Comparison of ENCODE assay signal across 14 mouse cellular contexts in genomic region chr11:120163207-120163606, GRCm38 (mm10). TPM values are rescaled to one million over a fixed set of nuclear protein-coding genes. Genes with fewer than 3 reads are reported as not detected.
DNase-seq lines count a peak whose midpoint lies in the region; ATAC-seq and TF ChIP-seq lines count a peak whose summit lies in the region.
"Had no signal": no experiment of that assay in that cellular context is flagged by ENCODE, and none has a peak within 500 bp of the region (broad histone marks: within the 10 kb centered on the region; RNA-seq: fewer than 3 reads in every experiment).

No protein-coding gene starts in this region.

- no peaks in the 10 kb centered on the region for H3K36me3 ChIP-seq in heart, adult 2 months (ENCODE audit: control insufficient read depth, insufficient read depth, low read length)
- no peaks in the 10 kb centered on the region for H3K36me3 ChIP-seq in lung, embryonic 14.5 days (ENCODE audit: insufficient read depth)
- H3K36me3 ChIP-seq in E14TG2a.4 (ENCODE audit: insufficient read depth, low read length): no peaks in the 10 kb centered on the region
- H3K36me3 ChIP-seq: midbrain, embryonic 13.5 days; neural tube, embryonic 13.5 days; stomach, embryonic 15.5 days had no signal

- H3K4me2 ChIP-seq in lung, embryonic 14.5 days: no peak overlapping the region
- H3K4me2 ChIP-seq: midbrain, embryonic 13.5 days; neural tube, embryonic 13.5 days; stomach, embryonic 15.5 days had no signal

- WGBS in heart, adult 2 months: 98% methylated on average over 3 of the region's 3 CpGs
- 88% methylated on average over 3 of the region's 3 CpGs for WGBS in lung, embryonic 14.5 days

- no peaks in the 10 kb centered on the region for H3K79me2 ChIP-seq in heart, adult 2 months (replicated peaks; ENCODE audit: control insufficient read depth, insufficient read depth, low read length)

- TF ChIP-seq EP300 in heart, adult 2 months (IDR thresholded peaks at IDR 0.05; ENCODE audit: insufficient read depth, low read depth, low read length): no peak

- no peaks in the 10 kb centered on the region for H3K27me3 ChIP-seq in heart, adult 2 months (ENCODE audit: control insufficient read depth, insufficient read depth, low read length)
- no peaks in the 10 kb centered on the region for H3K27me3 ChIP-seq in lung, embryonic 14.5 days (ENCODE audit: insufficient read depth, low read length)
- H3K27me3 ChIP-seq in E14TG2a.4 (ENCODE audit: insufficient read depth, low read length): no peaks in the 10 kb centered on the region
- H3K27me3 ChIP-seq: midbrain, embryonic 13.5 days; neural tube, embryonic 13.5 days; stomach, embryonic 15.5 days had no signal

- no peaks in the 10 kb centered on the region for H3K9me3 ChIP-seq in lung, embryonic 14.5 days (ENCODE audit: low read depth, low read length)
- H3K9me3 ChIP-seq in E14TG2a.4 (ENCODE audit: low read length): no peaks in the 10 kb centered on the region
- H3K9me3 ChIP-seq: midbrain, embryonic 13.5 days; neural tube, embryonic 13.5 days; stomach, embryonic 15.5 days had no signal

- H3K4me3 ChIP-seq in heart, adult 2 months: no peak overlapping the region
- H3K4me3 ChIP-seq in lung, embryonic 14.5 days (ENCODE audit: low read depth, low read length): no peak overlapping the region
- no peak overlapping the region for H3K4me3 ChIP-seq in E14TG2a.4 (replicated peaks; ENCODE audit: low read length)
- H3K4me3 ChIP-seq: midbrain, embryonic 13.5 days; neural tube, embryonic 13.5 days; stomach, embryonic 15.5 days had no signal

- ATAC-seq in lung, embryonic 14.5 days (ENCODE audit: insufficient read depth): no peak
- ATAC-seq in granulocyte monocyte progenitor cell, adult 5-6 weeks (replicated peaks; ENCODE audit: poor library complexity, severe bottlenecking): peak; percentile 49
- ATAC-seq: activated CD4-positive, CD25-positive, alpha-beta regulatory T cell, adult 4 months; midbrain, embryonic 13.5 days had no signal

- TF ChIP-seq CTCF in heart, adult 2 months (IDR thresholded peaks at IDR 0.05): peak; percentile 44
- peak; percentile 54 for TF ChIP-seq CTCF in lung, embryonic 14.5 days (IDR thresholded peaks at IDR 0.05; ENCODE audit: low read depth)
- peak; percentile 70 for TF ChIP-seq CTCF in E14TG2a.4 (conservative IDR thresholded peaks at IDR 0.05; ENCODE audit: low read length)

- no peak overlapping the region for H3K9ac ChIP-seq in heart, adult 2 months (ENCODE audit: low read depth, low read length)
- no peak overlapping the region for H3K9ac ChIP-seq in lung, embryonic 14.5 days
- H3K9ac ChIP-seq: midbrain, embryonic 13.5 days; neural tube, embryonic 13.5 days; stomach, embryonic 15.5 days had no signal

- H3K4me1 ChIP-seq in heart, adult 2 months (ENCODE audit: control insufficient read depth, insufficient read depth, low read length): peaks cover 7% of the 10 kb centered on the region
- peaks cover 5% of the 10 kb centered on the region; the same call in 1 of the 2 replicates for H3K4me1 ChIP-seq in lung, embryonic 14.5 days (ENCODE audit: insufficient read depth)
- H3K4me1 ChIP-seq in E14TG2a.4 (replicated peaks; ENCODE audit: low read depth, low read length): peaks cover 86% of the 10 kb centered on the region

- no peak for TF ChIP-seq POLR2A in heart, adult 2 months (IDR thresholded peaks at IDR 0.05; ENCODE audit: insufficient read depth, low read depth, low read length)

- no peak for DNase-seq in heart, adult 2 months
- DNase-seq in heart, postnatal 10 days: no peak
- no peak for DNase-seq in lung, embryonic 14.5 days
- DNase-seq in lung, postnatal 25 days (ENCODE audit: low spot score): no peak
- DNase-seq in ovary, postnatal 10 days (ENCODE audit: low spot score): no peak
- no peak for DNase-seq in right cerebral cortex, postnatal 25 days
- DNase-seq: cerebellum, postnatal 25 days; lung, adult 18-20 months had no signal

- H3K27ac ChIP-seq in heart, adult 2 months: no peak overlapping the region
- H3K27ac ChIP-seq in lung, embryonic 14.5 days (ENCODE audit: low read depth): no peak overlapping the region
- H3K27ac ChIP-seq: midbrain, embryonic 13.5 days; neural tube, embryonic 13.5 days had no signal

- intact Hi-C loops in heart, adult 2 months (cut with DNase I): no loop called here
- intact Hi-C loops in heart, postnatal 10 days (cut with DNase I): loop anchor here (5.0 kb wide), 1 partner anchor 144 kb away; no protein-coding TSS in a partner anchor

RNA-seq across cellular contexts. Expression of gene Slc38a10, which starts 12.1 kb away (rescaled TPM):
- total RNA-seq in heart, adult 2 months (2021): 10 to 100 TPM; 83.1 to 89.6 TPM
- 84.5 and 128 TPM in 2 replicates for polyA plus RNA-seq in heart, adult 2 months (2012; rRNA removed)
- total RNA-seq in heart, postnatal 10 days (2021): 100 to 1,000 TPM; 104 to 116 TPM
- 77.2 and 83.9 TPM in 2 replicates for polyA plus RNA-seq in lung, embryonic 14.5 days (2014; fragmentation: Nextera tagmentation; extraction: Ambion mirVana)
- total RNA-seq in granulocyte monocyte progenitor cell, adult 5-6 weeks (2014; fragmentation: Nextera tagmentation): 58.8 and 62.4 TPM in 2 replicates
- 43.5 and 51.5 TPM in 2 replicates for total RNA-seq in granulocyte monocyte progenitor cell, adult 5-6 weeks (2017)
